Comparison of ENCODE assay signal across 8 mouse cellular contexts in genomic region chr4:116151238-116151637, GRCm38 (mm10). TPM values are rescaled to one million over a fixed set of nuclear protein-coding genes. Genes with fewer than 3 reads are reported as not detected.
A peak's percentile ranks its signal among the peaks of the same experiment; 100 is the strongest.
DNase-seq lines count a peak whose midpoint lies in the region; ATAC-seq and TF ChIP-seq lines count a peak whose summit lies in the region.

Gene Lurap1, minus strand, starts transcription at chr4:116151338.

- no peaks in the 10 kb centered on the region for H3K9me3 ChIP-seq in kidney, embryonic 15.5 days (replicated peaks)
- H3K9me3 ChIP-seq in embryonic facial prominence, embryonic 10.5 days, result peaks cover 3% of the 10 kb centered on the region; the same call in 1 of the 2 replicates
- no peaks in the 10 kb centered on the region for H3K9me3 ChIP-seq in hindbrain, postnatal 0 days (ENCODE audit: low read length)
- no peaks in the 10 kb centered on the region for H3K9me3 ChIP-seq in midbrain, embryonic 11.5 days (ENCODE audit: control insufficient read depth, low read length)

- no peak for ATAC-seq in kidney, embryonic 15.5 days (replicated peaks; ENCODE audit: low FRiP score)
- no peak for ATAC-seq in hindbrain, postnatal 0 days
- no peak for ATAC-seq in midbrain, embryonic 11.5 days (ENCODE audit: low FRiP score)

- H3K4me1 ChIP-seq in kidney, embryonic 15.5 days, result peaks cover 17% of the 10 kb centered on the region
- H3K4me1 ChIP-seq in embryonic facial prominence, embryonic 10.5 days, result peaks cover 16% of the 10 kb centered on the region
- peaks cover 5% of the 10 kb centered on the region; the same call in 1 of the 2 replicates for H3K4me1 ChIP-seq in hindbrain, postnatal 0 days (ENCODE audit: insufficient read depth, low read length)
- peaks cover 7% of the 10 kb centered on the region for H3K4me1 ChIP-seq in midbrain, embryonic 11.5 days (ENCODE audit: control insufficient read depth, insufficient read depth, low read length)

- peak within 1 kb of the TSS; percentile 79 for H3K4me3 ChIP-seq in kidney, embryonic 15.5 days (replicated peaks)
- peak within 1 kb of the TSS; percentile 86 for H3K4me3 ChIP-seq in embryonic facial prominence, embryonic 10.5 days
- peak within 1 kb of the TSS; percentile 73 for H3K4me3 ChIP-seq in hindbrain, postnatal 0 days (ENCODE audit: low read length)
- H3K4me3 ChIP-seq in midbrain, embryonic 11.5 days (ENCODE audit: low read depth, low read length), result peak within 1 kb of the TSS; percentile 74

- H3K9ac ChIP-seq in kidney, embryonic 15.5 days, result peak within 1 kb of the TSS; percentile 91
- H3K9ac ChIP-seq in hindbrain, postnatal 0 days (replicated peaks; ENCODE audit: low read length), result peak within 1 kb of the TSS; percentile 86
- H3K9ac ChIP-seq in midbrain, embryonic 11.5 days (ENCODE audit: low read length), result peak within 1 kb of the TSS; percentile 94

- peaks cover 47% of the 10 kb centered on the region for H3K36me3 ChIP-seq in kidney, embryonic 15.5 days
- H3K36me3 ChIP-seq in embryonic facial prominence, embryonic 10.5 days (replicated peaks), result peaks cover 47% of the 10 kb centered on the region
- H3K36me3 ChIP-seq in hindbrain, postnatal 0 days (ENCODE audit: insufficient read depth, low read length), result peaks cover 37% of the 10 kb centered on the region
- peaks cover 29% of the 10 kb centered on the region for H3K36me3 ChIP-seq in midbrain, embryonic 11.5 days (ENCODE audit: control insufficient read depth, insufficient read depth, low read length)

- H3K27me3 ChIP-seq in kidney, embryonic 15.5 days, result no peaks in the 10 kb centered on the region
- H3K27me3 ChIP-seq in embryonic facial prominence, embryonic 10.5 days (replicated peaks; ENCODE audit: low read depth, poor library complexity, severe bottlenecking), result no peaks in the 10 kb centered on the region
- no peaks in the 10 kb centered on the region for H3K27me3 ChIP-seq in hindbrain, postnatal 0 days (ENCODE audit: insufficient read depth, low read length)
- no peaks in the 10 kb centered on the region for H3K27me3 ChIP-seq in midbrain, embryonic 11.5 days (ENCODE audit: control insufficient read depth, insufficient read depth, low read length)

- H3K27ac ChIP-seq in kidney, embryonic 15.5 days, result peak within 1 kb of the TSS; percentile 93
- H3K27ac ChIP-seq in embryonic facial prominence, embryonic 10.5 days (replicated peaks), result peak within 1 kb of the TSS; percentile 97
- H3K27ac ChIP-seq in hindbrain, postnatal 0 days, result peak within 1 kb of the TSS; percentile 90
- peak within 1 kb of the TSS; percentile 67 for H3K27ac ChIP-seq in midbrain, embryonic 11.5 days (ENCODE audit: low read depth, low read length)

- TF ChIP-seq CTCF in hindbrain, postnatal 0 days (IDR thresholded peaks at IDR 0.05; ENCODE audit: low read depth), result no peak

- 68% methylated on average over 6 of the region's 6 CpGs for WGBS in kidney, embryonic 15.5 days
- 79% methylated on average over 6 of the region's 6 CpGs for WGBS in embryonic facial prominence, embryonic 10.5 days
- WGBS in hindbrain, postnatal 0 days, result 77% methylated on average over 6 of the region's 6 CpGs
- WGBS in midbrain, embryonic 11.5 days, result 78% methylated on average over 6 of the region's 6 CpGs

- no peak for DNase-seq in kidney, adult 9 months
- DNase-seq in embryonic facial prominence, embryonic 10.5 days (ENCODE audit: low spot score), result no peak
- no peak for DNase-seq in hindbrain, postnatal 0 days (ENCODE audit: low spot score)
- DNase-seq in midbrain, embryonic 11.5 days (ENCODE audit: low spot score, missing footprints), result no peak
- DNase-seq in embryo, embryonic 10.5 days (ENCODE audit: low spot score), result no peak
- no peak for DNase-seq in urinary bladder, postnatal 36 days (ENCODE audit: low spot score in 2 of 2)
- no peak for DNase-seq in frontal cortex, postnatal 14 days (ENCODE audit: low spot score in 2 of 2)

- H3K4me2 ChIP-seq in kidney, embryonic 15.5 days, result peak within 1 kb of the TSS; percentile 72
- peak within 1 kb of the TSS; percentile 62 for H3K4me2 ChIP-seq in hindbrain, postnatal 0 days (ENCODE audit: low read depth, low read length)
- H3K4me2 ChIP-seq in midbrain, embryonic 11.5 days, result peak within 1 kb of the TSS; percentile 74

RNA-seq across cellular contexts. Expression of gene Lurap1, which starts in this region (rescaled TPM):
- 2.7 and 3.2 TPM in 2 replicates for polyA plus RNA-seq in kidney, embryonic 15.5 days (2015; fragmentation: Nextera tagmentation; extraction: Ambion mirVana)
- polyA plus RNA-seq in embryonic facial prominence, embryonic 10.5 days (2016; fragmentation: Nextera tagmentation; extraction: Ambion mirVana), result 1.7 and 2.2 TPM in 2 replicates
- 6.2 and 7.9 TPM in 2 replicates for total RNA-seq in hindbrain, postnatal 0 days (2014; rRNA removed)
- 4.0 TPM in 2 replicates for polyA plus RNA-seq in hindbrain, postnatal 0 days (2015; fragmentation: Nextera tagmentation; extraction: Ambion mirVana)
- polyA plus RNA-seq in midbrain, embryonic 11.5 days (2014; fragmentation: Nextera tagmentation; extraction: Ambion mirVana), result 1.5 and 1.8 TPM in 2 replicates
